Comparison of ENCODE assay signal across 8 mouse cellular contexts in genomic region chr1:190682021-190682926, GRCm38 (mm10).
DNase-seq lines count a peak whose midpoint lies in the region; ATAC-seq and TF ChIP-seq lines count a peak whose summit lies in the region.

No protein-coding gene starts in this region.

- H3K4me2 ChIP-seq in neural tube, embryonic 14.5 days (ENCODE audit: low read depth, low read length): peak overlapping the region; percentile 32
- H3K4me2 ChIP-seq in liver, postnatal 0 days (ENCODE audit: low read depth, low read length): no peak overlapping the region

- DNase-seq in embryo, embryonic 10 days (ENCODE audit: low spot score): peak; percentile 36
- DNase-seq in embryo, embryonic 10.5 days (ENCODE audit: low spot score): no peak
- DNase-seq in cerebellum, postnatal 10 days: peak; percentile 84 to 93
- peak; percentile 50 for DNase-seq in gastrocnemius, postnatal 14 days
- peak; percentile 63 to 76 for DNase-seq in left cerebral cortex, postnatal 10 days (ENCODE audit: extremely low spot score in 1 of 2, low spot score in 2 of 2)
- DNase-seq in adrenal gland, postnatal 4 days (ENCODE audit: low spot score in 2 of 2): no peak
- no peak for DNase-seq in liver, postnatal 0 days

- H3K27ac ChIP-seq in neural tube, embryonic 14.5 days (ENCODE audit: low read depth, low read length): peak overlapping the region; percentile 73
- no peak overlapping the region for H3K27ac ChIP-seq in liver, postnatal 0 days (ENCODE audit: low read depth)

- H3K4me3 ChIP-seq in neural tube, embryonic 14.5 days (ENCODE audit: low read depth, low read length): no peak overlapping the region
- no peak overlapping the region for H3K4me3 ChIP-seq in liver, postnatal 0 days (ENCODE audit: low read depth, low read length)

- H3K27me3 ChIP-seq in neural tube, embryonic 14.5 days (ENCODE audit: control insufficient read depth, insufficient read depth, low read length): no peaks in the 10 kb centered on the region
- no peaks in the 10 kb centered on the region for H3K27me3 ChIP-seq in liver, postnatal 0 days (ENCODE audit: insufficient read depth, low read length)

- peaks cover 9% of the 10 kb centered on the region; the same call in 1 of the 2 replicates for H3K4me1 ChIP-seq in neural tube, embryonic 14.5 days (ENCODE audit: control insufficient read depth, insufficient read depth, low read length)
- no peaks in the 10 kb centered on the region for H3K4me1 ChIP-seq in liver, postnatal 0 days (ENCODE audit: insufficient read depth)

- H3K9ac ChIP-seq in neural tube, embryonic 14.5 days (replicated peaks; ENCODE audit: low read depth, low read length): peak overlapping the region; percentile 12; the same call in 1 of the 2 replicates
- no peak overlapping the region for H3K9ac ChIP-seq in liver, postnatal 0 days (replicated peaks)

- 33% methylated on average over 25 of the region's 25 CpGs for WGBS in neural tube, embryonic 14.5 days
- WGBS in liver, postnatal 0 days (ENCODE audit: insufficient replicate concordance): 75% methylated on average over 25 of the region's 25 CpGs

- intact Hi-C loops in gastrocnemius, postnatal 14 days (cut with DNase I; ENCODE audit: low total_unique reads): no loop called here
- intact Hi-C loops in left cerebral cortex, postnatal 10 days (cut with DNase I): no loop called here

- TF ChIP-seq CTCF in liver, postnatal 0 days (IDR thresholded peaks at IDR 0.05; ENCODE audit: low read depth): no peak

- no peak for TF ChIP-seq EP300 in liver, postnatal 0 days (IDR thresholded peaks at IDR 0.05; ENCODE audit: low read depth)

- no peaks in the 10 kb centered on the region for H3K36me3 ChIP-seq in neural tube, embryonic 14.5 days (ENCODE audit: control insufficient read depth, insufficient read depth, low read length)
- H3K36me3 ChIP-seq in liver, postnatal 0 days (replicated peaks; ENCODE audit: insufficient read depth, low read length): no peaks in the 10 kb centered on the region

- peak; percentile 86 for ATAC-seq in neural tube, embryonic 14.5 days (ENCODE audit: low read depth)
- no peak for ATAC-seq in liver, postnatal 0 days

- no peaks in the 10 kb centered on the region for H3K9me3 ChIP-seq in neural tube, embryonic 14.5 days (ENCODE audit: control insufficient read depth, low read length)
- no peaks in the 10 kb centered on the region for H3K9me3 ChIP-seq in liver, postnatal 0 days (ENCODE audit: low read length)

Comparison
In these comparisons a context has a peak if more than half of its experiments do, and no peak if none do; other contexts are left out.
1. DNase-seq: peak in embryo, embryonic 10 days (single experiment), cerebellum, postnatal 10 days (2 of 2), gastrocnemius, postnatal 14 days (single experiment) and left cerebral cortex, postnatal 10 days (2 of 2); none in embryo, embryonic 10.5 days (single experiment), adrenal gland, postnatal 4 days (0 of 2) and liver, postnatal 0 days (single experiment).